Mouse (Mus musculus) midbrain, embryonic 14.5 days (tissue): ENCODE measurements around the gene Tph2. TPM values are rescaled to one million over a fixed set of nuclear protein-coding genes. Genes with fewer than 3 reads are reported as not detected.
A peak's percentile ranks its signal among the peaks of the same experiment; 100 is the strongest.

Experiments used
- ATAC-seq: fragments of 200-750 bp; cut with Nextera tagmentation; 2 replicates; pipeline ENCODE4 v1.8.0; 2017; ENCODE audit warnings: moderate number of reproducible peaks, moderate library complexity; ENCODE audit not compliant: low FRiP score, low TSS enrichment
- DNase-seq: peaks from one replicate; pipeline ENCODE4 v3.0.0-alpha.2; 2015
- H3K27ac ChIP-seq: fragments of 300-500 bp; sonication (generic); replicated peaks from 2 replicates; pipeline ENCODE4 v1.5.1; 2014; ENCODE audit warnings: mild to moderate bottlenecking, low read depth, low read length, moderate library complexity
- H3K27me3 ChIP-seq: fragments of 300-500 bp; sonication (generic); 2 replicates; pipeline ENCODE4 v1.6.1; 2014; ENCODE audit warnings: low read length, control low read depth, mixed read lengths; ENCODE audit not compliant: control insufficient read depth, insufficient read depth
- H3K36me3 ChIP-seq: fragments of 300-500 bp; sonication (generic); 2 replicates; pipeline ENCODE4 v1.6.1; 2014; ENCODE audit warnings: low read length, control low read depth; ENCODE audit not compliant: control insufficient read depth, insufficient read depth
- H3K4me1 ChIP-seq: fragments of 300-500 bp; sonication (generic); 2 replicates; pipeline ENCODE4 v1.6.1; 2014; ENCODE audit warnings: mild to moderate bottlenecking, antibody characterized with exemption, low read length, control low read depth; ENCODE audit not compliant: control insufficient read depth, insufficient read depth
- H3K4me2 ChIP-seq: fragments of 300-500 bp; sonication (generic); 2 replicates; pipeline ENCODE4 v1.6.1; 2014; ENCODE audit warnings: mild to moderate bottlenecking, low read length, moderate library complexity
- H3K4me3 ChIP-seq: fragments of 300-500 bp; sonication (generic); replicated peaks from 2 replicates; pipeline ENCODE4 v1.5.1; 2014; ENCODE audit warnings: low read depth, low read length
- H3K9ac ChIP-seq: fragments of 300-500 bp; sonication (generic); replicated peaks from 2 replicates; pipeline ENCODE4 v1.6.1; 2014; ENCODE audit warnings: mild to moderate bottlenecking, low read length, moderate library complexity
- H3K9me3 ChIP-seq: fragments of 300-500 bp; sonication (generic); 2 replicates; pipeline ENCODE4 v1.6.1; 2016; ENCODE audit warnings: low read length, control low read depth, mixed read lengths; ENCODE audit not compliant: control insufficient read depth
- WGBS: fragments of 180-500 bp; shearing (Covaris S2); extraction: QIAGEN DNeasy Blood & Tissue Kit; methylation state at CpG from one replicate; pipeline ENCODE4 v1.1.7; 2014; 5-methylcytosine and 5-hydroxymethylcytosine counted together
- polyA plus RNA-seq: library from polyadenylated mRNA; unstranded; fragments of >200 nt; fragmentation: Nextera tagmentation; extraction: Ambion mirVana; gene quantifications from 2 replicates; pipeline ENCODE4 v1.2.1, GENCODE M21; 2014

The Tph2 gene
- polyA plus RNA-seq, 1 experiment from 2014 or later: 6.9 TPM

GRCm38 (mm10) chr10:115107666-115108540 is 76.9 kb downstream of the Tph2 start:
- no peak overlapping the region for H3K4me3 ChIP-seq
- no peaks in the 10 kb centered on the region for H3K27me3 ChIP-seq
- H3K36me3 ChIP-seq: no peaks in the 10 kb centered on the region
- no peaks in the 10 kb centered on the region for H3K9me3 ChIP-seq
- no peak overlapping the region for H3K4me2 ChIP-seq
- H3K27ac ChIP-seq: no peak overlapping the region
- 78% methylated on average over 16 of the region's 16 CpGs for WGBS
- no peak overlapping the region for H3K9ac ChIP-seq
- DNase-seq (no peak), ATAC-seq (no peak; the same call in 1 of the 2 replicates)
- no peaks in the 10 kb centered on the region for H3K4me1 ChIP-seq

DNA sequence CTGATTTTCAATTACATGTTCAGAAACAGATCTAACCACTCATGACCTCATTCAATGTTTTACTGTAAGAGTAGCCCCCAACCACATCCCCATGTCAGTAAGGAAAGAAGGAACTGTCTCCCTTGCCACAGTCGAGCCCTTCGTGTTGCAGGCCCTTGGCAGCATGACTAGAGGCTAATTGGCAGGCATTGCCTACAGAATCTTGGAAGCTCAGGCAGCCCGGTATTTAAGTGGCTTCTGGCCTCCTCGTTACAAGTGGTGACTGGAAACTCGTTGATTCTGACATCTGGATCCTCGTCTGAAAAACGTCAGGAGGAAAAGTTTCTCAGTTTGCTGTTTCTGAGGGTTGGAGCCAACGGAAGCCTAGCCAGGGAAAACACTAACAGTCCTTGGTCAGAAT is 80.6 kb downstream of the Tph2 start:
- Histone ChIP-seq H3K9ac (no peak overlapping the region), H3K27ac (no peak overlapping the region), H3K4me2 (no peak overlapping the region), H3K4me1 (no peaks in the 10 kb centered on the region), H3K27me3 (no peaks in the 10 kb centered on the region), H3K36me3 (no peaks in the 10 kb centered on the region), H3K9me3 (no peaks in the 10 kb centered on the region), H3K4me3 (no peak overlapping the region)
- whole genome bisulfite sequencing: 81% methylated on average over 8 of the region's 8 CpGs
- ATAC-seq (no peak), DNase-seq (no peak)

DNA sequence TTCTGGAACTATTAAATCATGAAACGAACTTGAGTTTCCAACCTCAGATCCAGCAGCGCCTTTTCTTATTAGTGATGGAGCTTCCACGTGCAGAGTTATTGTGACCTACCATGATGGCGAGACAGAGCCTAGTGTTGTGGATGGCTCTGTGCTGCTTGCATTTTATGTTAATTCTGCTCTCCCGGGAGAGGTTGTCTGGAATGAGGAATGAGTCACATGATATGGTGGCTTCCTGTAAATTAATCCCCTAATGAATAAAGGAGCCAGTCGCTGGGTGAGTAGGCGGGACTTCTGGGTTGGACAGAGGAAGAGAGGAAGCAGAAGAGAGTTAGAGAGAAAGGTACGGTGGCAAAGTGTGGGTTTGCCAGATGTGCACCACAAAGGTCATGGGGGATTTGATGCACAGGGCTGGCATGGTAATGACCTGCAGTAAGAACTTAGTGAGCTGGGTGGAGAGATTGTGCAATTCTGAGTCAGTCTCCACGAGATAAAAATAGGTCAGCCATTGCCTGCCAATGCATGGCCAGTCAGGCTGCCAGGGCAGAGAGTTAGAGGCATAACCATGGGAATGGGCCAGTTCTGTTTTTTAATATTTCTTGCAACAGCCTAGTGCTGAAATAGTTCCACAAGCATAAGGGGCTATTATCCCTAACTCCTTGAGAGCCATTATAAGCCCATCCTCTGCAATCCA is 84.8 kb downstream of the Tph2 start:
- H3K4me2 ChIP-seq: no peak overlapping the region
- H3K36me3 ChIP-seq: no peaks in the 10 kb centered on the region
- no peak overlapping the region for H3K4me3 ChIP-seq
- DNase-seq (no peak), ATAC-seq (no peak)
- H3K27me3 ChIP-seq: no peaks in the 10 kb centered on the region
- no peak overlapping the region for H3K27ac ChIP-seq
- H3K9ac ChIP-seq: no peak overlapping the region
- no peaks in the 10 kb centered on the region for H3K4me1 ChIP-seq
- no peaks in the 10 kb centered on the region for H3K9me3 ChIP-seq
- 79% methylated on average over 9 of the region's 9 CpGs for WGBS

- Histone ChIP-seq H3K4me3 (no peak overlapping the region), H3K27ac (no peak overlapping the region), H3K4me2 (no peak overlapping the region), H3K27me3 (no peaks in the 10 kb centered on the region), H3K9me3 (no peaks in the 10 kb centered on the region), H3K9ac (no peak overlapping the region), H3K36me3 (no peaks in the 10 kb centered on the region), H3K4me1 (no peaks in the 10 kb centered on the region)
- ATAC-seq (peak; percentile 79; the same call in 1 of the 2 replicates), DNase-seq (peak; percentile 88)
- 12% methylated on average over 5 of the region's 5 CpGs for WGBS
Measured at GRCm38 (mm10) chr10:115097163-115097562, 87.7 kb downstream of the Tph2 start.

DNA sequence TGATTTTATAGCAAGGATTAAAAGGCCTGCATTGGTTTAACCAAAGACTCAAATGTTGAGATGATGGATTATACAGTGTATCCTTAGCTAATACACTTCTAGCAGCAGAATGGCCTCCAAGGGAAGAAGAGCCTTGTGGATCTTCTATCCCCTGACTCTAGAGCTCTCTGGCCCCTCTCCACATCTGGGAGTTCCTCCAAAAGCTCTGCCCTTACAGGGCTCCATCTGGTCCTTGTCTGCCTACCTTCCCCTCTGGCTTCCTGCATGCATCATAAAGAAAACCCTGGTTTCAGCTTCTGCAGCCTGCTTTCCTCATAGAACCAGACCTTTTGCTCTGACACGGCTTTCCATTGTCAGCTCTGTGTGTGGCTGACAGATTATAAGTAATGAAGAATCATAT is 88.6 kb downstream of the Tph2 start:
- Histone ChIP-seq H3K27me3 (no peaks in the 10 kb centered on the region), H3K9me3 (no peaks in the 10 kb centered on the region), H3K27ac (no peak overlapping the region), H3K4me2 (no peak overlapping the region), H3K36me3 (no peaks in the 10 kb centered on the region), H3K9ac (no peak overlapping the region), H3K4me3 (no peak overlapping the region), H3K4me1 (no peaks in the 10 kb centered on the region)
- ATAC-seq (no peak), DNase-seq (no peak)
- 54% methylated on average over 1 of the region's 1 CpGs for WGBS

- DNase-seq (no peak), ATAC-seq (no peak)
- Histone ChIP-seq H3K27me3 (no peaks in the 10 kb centered on the region), H3K36me3 (no peaks in the 10 kb centered on the region), H3K27ac (no peak overlapping the region), H3K9ac (no peak overlapping the region), H3K4me1 (no peaks in the 10 kb centered on the region), H3K4me3 (no peak overlapping the region), H3K9me3 (no peaks in the 10 kb centered on the region), H3K4me2 (no peak overlapping the region)
- 76% methylated on average over 3 of the region's 3 CpGs for WGBS
Measured at GRCm38 (mm10) chr10:115078232-115078631, 106.6 kb downstream of the Tph2 start.

- no peak overlapping the region for H3K4me3 ChIP-seq
- H3K9me3 ChIP-seq: 0 out of 2 replicates have a peak, but pooled peaks cover 2% of the 10 kb centered on the region
- no peak for ATAC-seq
- H3K4me1 ChIP-seq: 0 out of 2 replicates have a peak, but pooled peaks cover 4% of the 10 kb centered on the region
- no peaks in the 10 kb centered on the region for H3K27me3 ChIP-seq
- no peaks in the 10 kb centered on the region for H3K36me3 ChIP-seq
- H3K27ac ChIP-seq: no peak overlapping the region
- peak; percentile 15 for DNase-seq
- 54% methylated on average over 8 of the region's 8 CpGs for WGBS
- no peak overlapping the region for H3K4me2 ChIP-seq
- H3K9ac ChIP-seq: no peak overlapping the region
Measured at GRCm38 (mm10) chr10:115069123-115069911, 115.5 kb downstream of the Tph2 start.

GRCm38 (mm10) chr10:115063936-115064335 is 120.9 kb downstream of the Tph2 start:
- no peaks in the 10 kb centered on the region for H3K36me3 ChIP-seq
- no peak overlapping the region for H3K9ac ChIP-seq
- 81% methylated on average over 7 of the region's 7 CpGs for WGBS
- H3K4me1 ChIP-seq: no peaks in the 10 kb centered on the region
- no peak overlapping the region for H3K4me2 ChIP-seq
- no peaks in the 10 kb centered on the region for H3K27me3 ChIP-seq
- 0 out of 2 replicates have a peak, but pooled peaks cover 2% of the 10 kb centered on the region for H3K9me3 ChIP-seq
- H3K27ac ChIP-seq: no peak overlapping the region
- ATAC-seq: no peak
- H3K4me3 ChIP-seq: no peak overlapping the region
- DNase-seq: no peak
